Mouse (Mus musculus): ENCODE results near the gene Sh3bp2. TPM values are rescaled to one million over a fixed set of nuclear protein-coding genes. Genes with fewer than 3 reads are reported as not detected.
A peak's percentile ranks its signal among the peaks of the same experiment; 100 is the strongest.

Gene Sh3bp2
- total RNA-seq (2021): 6.5 and 11.8 TPM in 2 replicates
- long read RNA-seq, experiment 1, partial matches to known transcripts: 0 of 2 reads
- long read RNA-seq, experiment 1, other reads (novel, unspliced or antisense): 2 of 2 reads
- long read RNA-seq, experiment 2, partial matches to known transcripts: 1 of 2 reads
- long read RNA-seq, experiment 2, other reads (novel, unspliced or antisense): 1 of 2 reads

GRCm38 (mm10) chr5:34525663-34526476 is at the start of gene Sh3bp2:
Gene Sh3bp2 (plus strand): TSS chr5:34525838.
- peak; percentile 99 for DNase-seq

GRCm38 (mm10) chr5:34480926-34481325 is 44.7 kb upstream of the Sh3bp2 start:
- no peak for DNase-seq

GRCm38 (mm10) chr5:34485731-34486130 is 39.9 kb upstream of the Sh3bp2 start:
- DNase-seq: no peak

GRCm38 (mm10) chr5:34487320-34488090 is 38.1 kb upstream of the Sh3bp2 start:
- no peak for DNase-seq

GRCm38 (mm10) chr5:34488741-34489417 is 36.8 kb upstream of the Sh3bp2 start:
- DNase-seq: no peak

GRCm38 (mm10) chr5:34489418-34489787 is 36.2 kb upstream of the Sh3bp2 start:
- no peak for DNase-seq

GRCm38 (mm10) chr5:34496745-34497144 is 28.9 kb upstream of the Sh3bp2 start:
- DNase-seq: no peak

GRCm38 (mm10) chr5:34500886-34501285 is 24.8 kb upstream of the Sh3bp2 start:
- no peak for DNase-seq

GRCm38 (mm10) chr5:34501588-34501987 is 24.1 kb upstream of the Sh3bp2 start:
- DNase-seq: no peak

- no peak for DNase-seq
These were observed 23.2 kb upstream of the Sh3bp2 start for GRCm38 (mm10) chr5:34502411-34502810.

GRCm38 (mm10) chr5:34502821-34503220 is 22.8 kb upstream of the Sh3bp2 start:
- DNase-seq: no peak

GRCm38 (mm10) chr5:34512486-34512885 is 13.2 kb upstream of the Sh3bp2 start:
- DNase-seq: no peak

- peak; percentile 99 for DNase-seq
These were observed 12.0 kb upstream of the Sh3bp2 start, which contains the start of gene Tnip2 for GRCm38 (mm10) chr5:34513466-34514217. Gene Tnip2 (minus strand): TSS chr5:34513991.

GRCm38 (mm10) chr5:34514218-34514566 is 11.4 kb upstream of the Sh3bp2 start:
- DNase-seq: no peak

GRCm38 (mm10) chr5:34515096-34515495 is 10.5 kb upstream of the Sh3bp2 start:
- DNase-seq: no peak

- peak; percentile 91 for DNase-seq
These were observed 7.7 kb upstream of the Sh3bp2 start for GRCm38 (mm10) chr5:34517913-34518312.

- DNase-seq: no peak
These were observed 6.2 kb upstream of the Sh3bp2 start for GRCm38 (mm10) chr5:34519389-34519910.

GRCm38 (mm10) chr5:34520458-34521209 is 5.0 kb upstream of the Sh3bp2 start:
- no peak for DNase-seq

- no peak for DNase-seq
These were observed 4.3 kb upstream of the Sh3bp2 start for GRCm38 (mm10) chr5:34521337-34521736.

GRCm38 (mm10) chr5:34523958-34524485 is 1.6 kb upstream of the Sh3bp2 start:
- DNase-seq: no peak
